Comparison of ENCODE assay signal across 8 mouse cellular contexts in genomic region chr15:99370259-99370691, GRCm38 (mm10). TPM values are rescaled to one million over a fixed set of nuclear protein-coding genes. Genes with fewer than 3 reads are reported as not detected.
DNase-seq lines count a peak whose midpoint lies in the region; ATAC-seq and TF ChIP-seq lines count a peak whose summit lies in the region.

TSS of gene Fmnl3 (minus strand) at chr15:99370482.

- H3K36me3 ChIP-seq in forebrain, embryonic 12.5 days (replicated peaks): no peaks in the 10 kb centered on the region
- H3K36me3 ChIP-seq in heart, embryonic 16.5 days (ENCODE audit: control insufficient read depth, insufficient read depth): no peaks in the 10 kb centered on the region
- no peaks in the 10 kb centered on the region for H3K36me3 ChIP-seq in liver, embryonic 14.5 days (replicated peaks; ENCODE audit: control insufficient read depth, insufficient read depth, low read depth)
- no peaks in the 10 kb centered on the region for H3K36me3 ChIP-seq in stomach, embryonic 15.5 days

- ATAC-seq in forebrain, embryonic 12.5 days (ENCODE audit: low FRiP score): peak; percentile 96
- peak; percentile 96 for ATAC-seq in heart, embryonic 16.5 days (replicated peaks; ENCODE audit: extremely low read depth, insufficient read depth, low FRiP score)
- peak; percentile 85 for ATAC-seq in liver, embryonic 14.5 days (ENCODE audit: insufficient read depth)
- peak; percentile 88 for ATAC-seq in stomach, embryonic 15.5 days (ENCODE audit: insufficient read depth, low FRiP score, low read depth)

- peak within 1 kb of the TSS; percentile 84 for H3K4me3 ChIP-seq in forebrain, embryonic 12.5 days (replicated peaks)
- peak within 1 kb of the TSS; percentile 93 for H3K4me3 ChIP-seq in heart, embryonic 16.5 days (ENCODE audit: low read length)
- H3K4me3 ChIP-seq in liver, embryonic 14.5 days (ENCODE audit: insufficient read depth in 1 of 2, low read depth in 2 of 2, low read length in 2 of 2): peak within 1 kb of the TSS; percentile 54 to 65
- peak within 1 kb of the TSS; percentile 87 for H3K4me3 ChIP-seq in stomach, embryonic 15.5 days (replicated peaks)

- no peaks in the 10 kb centered on the region for H3K9me3 ChIP-seq in forebrain, embryonic 12.5 days
- H3K9me3 ChIP-seq in heart, embryonic 16.5 days (replicated peaks; ENCODE audit: control insufficient read depth, low read length): no peaks in the 10 kb centered on the region
- no peaks in the 10 kb centered on the region for H3K9me3 ChIP-seq in liver, embryonic 14.5 days (ENCODE audit: control insufficient read depth, low read length)
- H3K9me3 ChIP-seq in stomach, embryonic 15.5 days: no peaks in the 10 kb centered on the region

- TF ChIP-seq EP300 in liver, embryonic 14.5 days (IDR thresholded peaks at IDR 0.05; ENCODE audit: low read depth): no peak

- H3K4me2 ChIP-seq in forebrain, embryonic 12.5 days: peak within 1 kb of the TSS; percentile 75
- H3K4me2 ChIP-seq in heart, embryonic 16.5 days (ENCODE audit: low read depth, low read length): peak within 1 kb of the TSS; percentile 74
- H3K4me2 ChIP-seq in liver, embryonic 14.5 days (ENCODE audit: low read depth): peak within 1 kb of the TSS; percentile 64
- H3K4me2 ChIP-seq in stomach, embryonic 15.5 days: peak within 1 kb of the TSS; percentile 89

- peak; percentile 82 for TF ChIP-seq CTCF in liver, embryonic 14.5 days (IDR thresholded peaks at IDR 0.05; ENCODE audit: low read depth)

- peaks cover 5% of the 10 kb centered on the region for H3K27me3 ChIP-seq in forebrain, embryonic 12.5 days
- no peaks in the 10 kb centered on the region for H3K27me3 ChIP-seq in heart, embryonic 16.5 days (ENCODE audit: control insufficient read depth, insufficient read depth, low read length)
- peaks cover 23% of the 10 kb centered on the region for H3K27me3 ChIP-seq in liver, embryonic 14.5 days (ENCODE audit: control insufficient read depth, insufficient read depth, low read length)
- no peaks in the 10 kb centered on the region for H3K27me3 ChIP-seq in stomach, embryonic 15.5 days (replicated peaks)

- peak within 1 kb of the TSS; percentile 85 for H3K9ac ChIP-seq in forebrain, embryonic 12.5 days
- H3K9ac ChIP-seq in heart, embryonic 16.5 days (ENCODE audit: low read length): peak within 1 kb of the TSS; percentile 96
- peak within 1 kb of the TSS; percentile 16 for H3K9ac ChIP-seq in liver, embryonic 14.5 days (replicated peaks)
- H3K9ac ChIP-seq in stomach, embryonic 15.5 days: peak within 1 kb of the TSS; percentile 76

- H3K27ac ChIP-seq in forebrain, embryonic 12.5 days: peak within 1 kb of the TSS; percentile 90
- H3K27ac ChIP-seq in heart, embryonic 16.5 days (ENCODE audit: low read length): peak within 1 kb of the TSS; percentile 91
- no peak within 1 kb of the TSS for H3K27ac ChIP-seq in liver, embryonic 14.5 days
- peak within 1 kb of the TSS; percentile 92 for H3K27ac ChIP-seq in stomach, embryonic 15.5 days

- peak; percentile 98 to 99 for DNase-seq in CD8-positive naive resting alpha-beta T cell, adult 2 months (ENCODE audit: low read depth in 2 of 2, low spot score in 2 of 2)
- DNase-seq in c-Kit-positive CD71-positive TER-119-positive erythroid progenitor cells, embryonic 14.5 days (ENCODE audit: low spot score): peak; percentile 72
- DNase-seq in kidney, postnatal 25 days: peak; percentile 97
- DNase-seq in liver, embryonic 14.5 days (ENCODE audit: low read depth in 3 of 3, low spot score in 3 of 3): peak; percentile 60 to 64 (median 62)
- DNase-seq in neural tube, embryonic 10.5 days (ENCODE audit: extremely low spot score, low spot score): peak; percentile 100

- peaks cover 18% of the 10 kb centered on the region for H3K4me1 ChIP-seq in forebrain, embryonic 12.5 days
- peaks cover 12% of the 10 kb centered on the region for H3K4me1 ChIP-seq in heart, embryonic 16.5 days (ENCODE audit: control insufficient read depth, insufficient read depth, low read length)
- H3K4me1 ChIP-seq in liver, embryonic 14.5 days (replicated peaks; ENCODE audit: control insufficient read depth in 2 of 2, insufficient read depth in 2 of 2, low read length in 1 of 2): peaks cover 0 to 3% of the 10 kb centered on the region in 2 experiments; a peak in 2 of 4 replicates
- H3K4me1 ChIP-seq in stomach, embryonic 15.5 days: peaks cover 12% of the 10 kb centered on the region; the same call in 1 of the 2 replicates

- WGBS in forebrain, embryonic 12.5 days: under 1% methylated on average over 28 of the region's 48 CpGs
- WGBS in heart, embryonic 16.5 days: under 1% methylated on average over 42 of the region's 48 CpGs
- under 1% methylated on average over 47 of the region's 48 CpGs for WGBS in liver, embryonic 14.5 days (ENCODE audit: insufficient replicate concordance)
- 1% methylated on average over 48 of the region's 48 CpGs for WGBS in stomach, embryonic 15.5 days

RNA-seq across cellular contexts. Expression of gene Fmnl3, which starts in this region (rescaled TPM):
- polyA plus RNA-seq in forebrain, embryonic 12.5 days (2016; fragmentation: Nextera tagmentation; extraction: Ambion mirVana): 12.1 and 14.1 TPM in 2 replicates
- 13.0 and 16.6 TPM in 2 replicates for polyA plus RNA-seq in heart, embryonic 16.5 days (2015; fragmentation: Nextera tagmentation; extraction: Ambion mirVana)
- polyA plus RNA-seq in liver, embryonic 14.5 days (2012; rRNA removed): 3.2 and 3.7 TPM in 2 replicates
- polyA plus RNA-seq in liver, embryonic 14.5 days (2014; fragmentation: Nextera tagmentation; extraction: Ambion mirVana): 1.4 and 1.5 TPM in 2 replicates
- polyA plus RNA-seq in stomach, embryonic 15.5 days (2015; fragmentation: Nextera tagmentation; extraction: Ambion mirVana): 18.2 and 21.3 TPM in 2 replicates

Comparison
In these comparisons a context has a peak if more than half of its experiments do, and no peak if none do; other contexts are left out.
1. H3K9ac ChIP-seq: peak in every context shown above with its lines; median percentile 96 in heart, embryonic 16.5 days; 85 in forebrain, embryonic 12.5 days; 76 in stomach, embryonic 15.5 days; 16 in liver, embryonic 14.5 days.